Mouse (Mus musculus) neural tube, embryonic 12.5 days (tissue): ENCODE results near the gene Prss57. TPM values are rescaled to one million over a fixed set of nuclear protein-coding genes. Genes with fewer than 3 reads are reported as not detected.

Experiments
- ATAC-seq: fragments of 200-750 bp; cut with Nextera tagmentation; 2 replicates; pipeline ENCODE4 v1.8.0; 2017; ENCODE audit warnings: low read depth, mild to moderate bottlenecking, moderate TSS enrichment, moderate library complexity; ENCODE audit not compliant: low FRiP score
- H3K27ac ChIP-seq: fragments of 300-500 bp; sonication (generic); 2 replicates; pipeline ENCODE4 v1.5.1; 2016
- H3K27me3 ChIP-seq: fragments of 300-500 bp; sonication (generic); replicated peaks from 2 replicates; pipeline ENCODE4 v1.6.1; 2016; ENCODE audit warnings: mild to moderate bottlenecking
- H3K36me3 ChIP-seq: fragments of 300-500 bp; sonication (generic); 2 replicates; pipeline ENCODE4 v1.6.1; 2016; ENCODE audit warnings: mild to moderate bottlenecking
- H3K4me1 ChIP-seq: fragments of 300-500 bp; sonication (generic); 2 replicates; pipeline ENCODE4 v1.6.1; 2016
- H3K4me2 ChIP-seq: fragments of 300-500 bp; sonication (generic); replicated peaks from 2 replicates; pipeline ENCODE4 v1.6.1; 2016; ENCODE audit warnings: mild to moderate bottlenecking
- H3K4me3 ChIP-seq: fragments of 300-500 bp; sonication (generic); 2 replicates; pipeline ENCODE4 v1.5.1; 2016
- H3K9ac ChIP-seq: fragments of 300-500 bp; sonication (generic); 2 replicates; pipeline ENCODE4 v1.6.1; 2016; ENCODE audit warnings: mild to moderate bottlenecking
- H3K9me3 ChIP-seq: fragments of 300-500 bp; sonication (generic); 2 replicates; pipeline ENCODE4 v1.6.1; 2016; ENCODE audit warnings: mild to moderate bottlenecking
- WGBS: fragments of 180-500 bp; shearing (Covaris S2); methylation state at CpG from one replicate; pipeline ENCODE4 v1.1.7; 2016; 5-methylcytosine and 5-hydroxymethylcytosine counted together
- polyA plus RNA-seq: library from polyadenylated mRNA; unstranded; fragments of >200 nt; fragmentation: Nextera tagmentation; extraction: Ambion mirVana; gene quantifications from 2 replicates; pipeline ENCODE4 v1.2.1, GENCODE M21; 2016

The Prss57 gene
- polyA plus RNA-seq, 1 experiment from 2014 or later = 0.16 TPM

DNA sequence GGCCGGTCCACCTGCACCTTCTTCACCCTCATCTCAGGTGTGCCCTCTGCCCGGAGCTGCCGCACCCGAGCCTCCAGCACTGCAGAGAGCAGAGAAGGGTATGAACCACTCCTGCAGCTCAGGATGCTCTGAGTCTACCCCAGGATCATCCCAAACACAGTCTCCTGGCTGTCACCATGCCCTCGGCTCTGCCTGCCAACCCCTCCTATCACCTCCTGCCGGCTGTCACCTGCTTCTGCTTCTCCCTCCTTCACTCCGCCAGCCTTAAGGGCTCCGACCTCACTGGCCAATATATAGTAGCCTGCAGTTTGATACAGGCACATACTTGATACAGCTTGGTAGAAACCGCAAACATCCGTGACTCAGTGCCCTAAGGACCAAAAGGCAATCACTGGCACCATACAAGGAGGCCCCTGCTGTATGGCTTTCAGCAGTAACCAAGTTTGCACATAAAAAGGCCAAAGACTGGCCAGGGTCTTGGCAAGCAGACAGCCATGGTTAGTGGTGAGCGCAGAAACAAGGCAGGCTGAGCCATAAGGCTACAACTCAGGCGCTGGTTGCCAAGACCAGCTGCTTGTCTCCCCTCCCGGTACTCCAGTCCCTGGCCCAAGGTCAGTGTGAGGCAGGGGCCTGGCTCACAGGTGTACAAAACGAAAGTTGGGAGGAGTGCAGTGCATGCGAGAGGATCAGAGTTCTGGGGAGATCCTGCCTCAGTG is 47.0 kb downstream of the Prss57 start:
- Histone ChIP-seq H3K9ac (no peak overlapping the region), H3K4me1 (peaks cover 7% of the 10 kb centered on the region; the same call in 1 of the 2 replicates), H3K4me2 (no peak overlapping the region), H3K27me3 (no peaks in the 10 kb centered on the region), H3K9me3 (peaks cover 19% of the 10 kb centered on the region), H3K36me3 (peaks cover 56% of the 10 kb centered on the region), H3K4me3 (no peak overlapping the region), H3K27ac (no peak overlapping the region)
- WGBS = 93% methylated on average over 15 of the region's 15 CpGs
- ATAC-seq = no peak

DNA sequence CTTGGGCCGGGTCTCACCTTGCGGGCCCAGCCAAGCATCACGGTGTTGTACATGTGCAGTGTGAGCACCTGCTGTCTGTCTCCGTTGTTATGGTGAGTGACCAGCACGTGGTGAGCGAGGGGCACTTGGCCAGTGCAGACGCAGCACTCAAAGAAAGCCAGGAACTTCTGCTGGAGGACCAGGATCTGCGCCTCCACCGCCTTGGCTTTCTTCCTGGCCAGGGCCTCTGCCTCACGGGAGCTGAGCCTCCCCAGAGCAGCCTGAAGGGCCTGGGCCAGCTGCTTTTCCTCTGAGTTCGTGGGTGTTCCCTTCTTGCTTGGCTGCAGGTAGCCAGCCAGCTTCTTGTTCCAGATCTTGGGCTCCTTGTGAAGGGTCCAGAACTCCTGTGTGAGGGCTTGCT is 47.6 kb downstream of the Prss57 start:
- WGBS = 95% methylated on average over 11 of the region's 11 CpGs
- Histone ChIP-seq H3K4me1 (peaks cover 7% of the 10 kb centered on the region; the same call in 1 of the 2 replicates), H3K9me3 (peaks cover 25% of the 10 kb centered on the region), H3K27ac (no peak overlapping the region), H3K4me3 (no peak overlapping the region), H3K27me3 (no peaks in the 10 kb centered on the region), H3K9ac (no peak overlapping the region), H3K36me3 (peaks cover 62% of the 10 kb centered on the region), H3K4me2 (no peak overlapping the region)
- ATAC-seq = no peak

DNA sequence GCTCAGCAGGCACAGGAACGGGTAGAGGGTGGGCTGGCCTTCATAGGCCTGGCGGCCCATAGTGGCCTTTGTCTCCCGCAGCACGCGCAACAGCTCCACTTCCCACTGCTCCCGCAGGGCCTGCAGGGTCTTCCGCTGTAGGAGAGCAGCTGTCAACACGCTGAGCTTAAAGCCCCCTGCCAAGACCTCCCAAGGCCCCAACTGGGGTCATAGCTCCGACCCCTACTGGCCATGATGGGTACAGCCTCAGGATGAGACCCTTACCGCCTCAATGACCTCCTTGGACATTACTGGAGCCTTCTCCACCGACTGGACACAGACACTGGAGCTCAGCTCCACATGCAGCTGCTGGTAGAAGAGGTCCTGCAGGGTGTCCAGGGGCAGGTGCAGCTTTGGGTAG is 49.9 kb downstream of the Prss57 start:
- Histone ChIP-seq H3K27me3 (peaks cover 9% of the 10 kb centered on the region), H3K9me3 (peaks cover 45% of the 10 kb centered on the region), H3K36me3 (peaks cover 85% of the 10 kb centered on the region), H3K27ac (no peak overlapping the region), H3K9ac (no peak overlapping the region), H3K4me3 (no peak overlapping the region; the same call in 1 of the 2 replicates), H3K4me2 (no peak overlapping the region), H3K4me1 (peaks cover 5% of the 10 kb centered on the region; the same call in 1 of the 2 replicates)
- 74% methylated on average over 11 of the region's 11 CpGs for WGBS
- ATAC-seq = no peak

DNA sequence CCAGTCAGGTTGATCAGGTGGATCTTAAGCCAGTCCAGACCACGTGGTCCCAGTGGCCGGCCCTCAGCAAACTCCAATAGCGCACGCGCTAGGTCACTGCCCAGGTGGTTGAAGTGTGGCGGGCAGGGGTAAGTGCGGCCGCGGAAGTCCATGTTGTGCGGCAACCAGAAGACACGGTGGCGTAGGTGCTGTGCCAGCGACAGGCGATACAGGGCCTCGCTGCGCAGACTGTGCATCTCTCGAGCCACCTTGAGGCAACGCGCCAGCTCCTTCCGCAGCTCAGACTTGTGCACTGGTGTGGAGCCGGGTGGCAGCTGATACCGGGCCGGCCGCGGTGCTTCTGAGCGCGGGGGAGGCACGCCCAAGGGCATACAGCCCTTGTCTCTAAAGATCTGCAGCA is 51.5 kb downstream of the Prss57 start:
- H3K27me3 ChIP-seq = peaks cover 19% of the 10 kb centered on the region
- H3K27ac ChIP-seq = no peak overlapping the region
- H3K36me3 ChIP-seq = peaks cover 97% of the 10 kb centered on the region
- H3K4me3 ChIP-seq = no peak overlapping the region; the same call in 1 of the 2 replicates
- no peak overlapping the region for H3K4me2 ChIP-seq
- no peaks in the 10 kb centered on the region for H3K4me1 ChIP-seq
- peaks cover 53% of the 10 kb centered on the region for H3K9me3 ChIP-seq
- no peak overlapping the region for H3K9ac ChIP-seq
- WGBS = 95% methylated on average over 28 of the region's 28 CpGs
- ATAC-seq = no peak

DNA sequence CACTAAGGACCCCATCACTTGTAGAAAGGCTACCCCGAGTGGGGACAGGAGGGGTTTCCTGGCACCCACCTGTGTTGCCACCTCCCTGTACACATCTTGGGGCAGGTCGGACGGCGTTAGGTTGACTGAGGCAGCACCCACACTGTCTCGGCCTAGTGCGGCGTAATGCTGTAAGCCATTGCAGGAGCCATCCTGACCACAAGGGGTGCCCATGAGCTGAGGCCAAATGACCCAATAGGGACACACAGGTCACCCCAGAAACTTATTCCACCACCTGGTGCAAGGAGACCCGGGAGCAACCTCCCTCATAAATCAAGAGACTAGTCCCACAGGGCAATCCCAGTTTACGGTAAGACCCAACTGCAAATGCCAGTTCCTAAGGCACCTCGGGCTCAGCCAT is 52.5 kb downstream of the Prss57 start:
- WGBS = 87% methylated on average over 10 of the region's 10 CpGs
- Histone ChIP-seq H3K4me2 (no peak overlapping the region), H3K27me3 (peaks cover 19% of the 10 kb centered on the region), H3K36me3 (peaks cover 98% of the 10 kb centered on the region), H3K9ac (no peak overlapping the region), H3K4me3 (no peak overlapping the region), H3K9me3 (peaks cover 53% of the 10 kb centered on the region), H3K27ac (no peak overlapping the region), H3K4me1 (no peaks in the 10 kb centered on the region)
- no peak for ATAC-seq

DNA sequence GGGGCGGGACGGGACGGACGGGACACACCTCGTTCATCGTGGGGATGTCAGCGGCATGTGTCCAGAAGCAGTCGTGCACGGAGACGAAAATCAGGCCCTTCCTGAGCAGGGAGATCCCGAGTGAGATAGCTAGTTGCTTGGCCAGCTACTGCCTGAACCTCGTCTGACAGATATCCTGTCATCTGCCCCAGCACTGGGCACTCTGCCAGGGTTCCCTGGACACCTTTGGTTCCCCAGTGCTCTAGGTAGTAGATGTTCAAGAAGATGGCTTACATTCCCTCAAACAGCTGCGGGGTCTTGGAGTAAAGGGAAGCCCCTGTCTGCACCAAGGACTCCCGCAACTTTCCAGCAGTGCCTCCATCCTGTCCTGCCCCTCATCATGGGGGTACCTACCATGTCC is 54.1 kb downstream of the Prss57 start:
- Histone ChIP-seq H3K27me3 (peaks cover 19% of the 10 kb centered on the region), H3K9ac (no peak overlapping the region), H3K27ac (no peak overlapping the region), H3K4me2 (no peak overlapping the region), H3K9me3 (peaks cover 53% of the 10 kb centered on the region), H3K4me1 (no peaks in the 10 kb centered on the region), H3K36me3 (peaks cover 91% of the 10 kb centered on the region), H3K4me3 (no peak overlapping the region)
- WGBS = 92% methylated on average over 14 of the region's 14 CpGs
- ATAC-seq = no peak

DNA sequence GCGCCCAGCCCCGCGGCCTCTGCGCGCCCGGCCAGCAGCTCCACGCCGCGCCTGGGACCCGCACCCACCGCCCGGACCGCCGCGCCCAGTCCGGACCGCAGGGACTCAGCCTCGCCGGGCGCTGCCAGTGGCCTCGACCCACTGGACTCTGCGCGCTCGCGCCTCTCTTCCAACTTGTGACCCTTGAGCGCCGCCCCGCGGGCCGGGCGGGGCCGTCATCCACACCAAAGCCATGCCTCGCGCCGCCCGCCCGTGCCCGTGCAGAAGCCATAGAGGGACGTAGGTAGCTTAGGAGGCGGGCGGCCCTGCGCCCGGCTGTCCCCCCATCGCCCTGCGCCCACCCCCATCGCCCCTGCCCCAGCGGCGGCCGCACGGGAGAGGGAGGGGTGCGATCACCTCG is 55.4 kb downstream of the Prss57 start:
- H3K4me1 ChIP-seq = no peaks in the 10 kb centered on the region
- peaks cover 19% of the 10 kb centered on the region for H3K27me3 ChIP-seq
- peaks cover 77% of the 10 kb centered on the region for H3K36me3 ChIP-seq
- no peak overlapping the region for H3K4me3 ChIP-seq
- WGBS = 26% methylated on average over 48 of the region's 52 CpGs
- ATAC-seq = no peak
- H3K27ac ChIP-seq = 0 out of 2 replicates have a peak overlapping the region, but pooled peaks have one; percentile 10
- no peak overlapping the region for H3K9ac ChIP-seq
- peak overlapping the region; percentile 36 for H3K4me2 ChIP-seq
- peaks cover 50% of the 10 kb centered on the region for H3K9me3 ChIP-seq

DNA sequence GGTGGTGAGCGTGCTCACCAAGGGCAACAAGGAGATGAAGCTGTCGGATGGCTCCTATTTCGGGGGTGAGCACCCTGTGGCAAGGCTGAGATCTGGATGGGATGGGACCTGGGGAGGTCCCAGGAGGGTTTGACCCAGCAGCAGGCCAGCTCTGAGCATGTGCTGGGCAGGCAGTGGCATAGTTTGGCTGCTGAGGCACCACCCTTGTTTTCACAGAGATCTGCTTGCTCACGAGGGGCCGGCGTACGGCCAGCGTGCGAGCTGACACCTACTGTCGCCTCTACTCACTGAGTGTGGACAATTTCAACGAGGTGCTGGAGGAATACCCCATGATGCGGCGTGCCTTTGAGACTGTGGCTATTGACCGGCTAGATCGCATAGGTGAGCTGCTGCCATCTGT is 56.9 kb downstream of the Prss57 start:
- no peak for ATAC-seq
- Histone ChIP-seq H3K27me3 (peaks cover 19% of the 10 kb centered on the region), H3K36me3 (peaks cover 62% of the 10 kb centered on the region), H3K9me3 (peaks cover 35% of the 10 kb centered on the region), H3K9ac (no peak overlapping the region), H3K27ac (no peak overlapping the region), H3K4me2 (no peak overlapping the region), H3K4me3 (no peak overlapping the region), H3K4me1 (no peaks in the 10 kb centered on the region)
- WGBS = 93% methylated on average over 15 of the region's 15 CpGs

DNA sequence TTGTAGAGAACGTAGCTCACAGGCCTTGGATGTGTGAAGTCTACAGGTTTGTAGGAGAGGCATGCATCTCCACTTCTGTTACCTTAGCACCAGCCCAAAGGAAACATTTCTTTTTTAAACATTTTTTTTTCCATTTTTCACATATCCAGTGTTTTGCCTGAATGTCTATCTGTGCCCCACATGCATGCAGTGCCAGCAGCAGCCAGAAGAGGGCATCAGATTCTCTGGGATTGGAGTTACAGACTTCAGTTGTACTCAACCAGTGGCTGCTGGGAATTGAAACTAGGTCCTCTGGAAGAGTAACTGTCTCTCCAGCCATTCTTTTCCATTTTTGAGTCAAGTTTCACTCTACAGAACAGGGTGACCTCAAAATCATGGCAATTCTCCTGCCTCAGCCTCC is 58.3 kb downstream of the Prss57 start:
- Histone ChIP-seq H3K27ac (no peak overlapping the region), H3K4me2 (no peak overlapping the region), H3K36me3 (peaks cover 49% of the 10 kb centered on the region), H3K4me1 (no peaks in the 10 kb centered on the region), H3K4me3 (no peak overlapping the region), H3K9ac (no peak overlapping the region), H3K27me3 (peaks cover 19% of the 10 kb centered on the region), H3K9me3 (peaks cover 23% of the 10 kb centered on the region; the same call in 1 of the 2 replicates)
- ATAC-seq = no peak
- 100% methylated on average over 1 of the region's 1 CpGs for WGBS

Other genes with a start within 250 kb of the Prss57 start
- 67.4 and 69.5 TPM in 2 replicates for gene Mier2, start 235.8 kb downstream of the Prss57 start, polyA plus RNA-seq
- gene Theg, start 203.6 kb downstream of the Prss57 start, polyA plus RNA-seq = not detected in 2 replicates
- gene C2cd4c, start 176.9 kb downstream of the Prss57 start, polyA plus RNA-seq = 0.09 TPM in 1 of 2 replicates, not detected in the other
- gene Shc2, start 153.0 kb downstream of the Prss57 start, polyA plus RNA-seq = 35.5 and 43.9 TPM in 2 replicates
- gene Odf3l2, start 145.2 kb downstream of the Prss57 start, polyA plus RNA-seq = not detected in 2 replicates
- 1.1 and 2.0 TPM in 2 replicates for gene Madcam1, start 126.4 kb downstream of the Prss57 start, polyA plus RNA-seq
- 75.2 and 79.6 TPM in 2 replicates for gene Tpgs1, start 121.6 kb downstream of the Prss57 start, polyA plus RNA-seq
- 136 and 141 TPM in 2 replicates for gene Cdc34, start 108.8 kb downstream of the Prss57 start, polyA plus RNA-seq
- 0.65 and 1.4 TPM in 2 replicates for gene Gzmm, start 101.9 kb downstream of the Prss57 start, polyA plus RNA-seq
- 634 and 639 TPM in 2 replicates for gene Bsg, start 86.5 kb downstream of the Prss57 start, polyA plus RNA-seq
- 0.61 and 0.79 TPM in 2 replicates for gene Hcn2, start 74.3 kb downstream of the Prss57 start, polyA plus RNA-seq
- 44.7 and 44.9 TPM in 2 replicates for gene Polrmt, start 44.4 kb downstream of the Prss57 start, polyA plus RNA-seq
- 0.55 and 1.2 TPM in 2 replicates for gene Fgf22, start 35.9 kb downstream of the Prss57 start, polyA plus RNA-seq
- gene Rnf126, start 24.0 kb downstream of the Prss57 start, polyA plus RNA-seq = 115 and 118 TPM in 2 replicates
- 1.5 and 2.0 TPM in 2 replicates for gene Fstl3, start 13.7 kb downstream of the Prss57 start, polyA plus RNA-seq
- gene Palm, start 2.6 kb upstream of the Prss57 start, polyA plus RNA-seq = 196 and 205 TPM in 2 replicates
- gene Misp, start 30.0 kb upstream of the Prss57 start, polyA plus RNA-seq = 1.6 and 2.3 TPM in 2 replicates
- 180 and 189 TPM in 2 replicates for gene Ptbp1, start 63.5 kb upstream of the Prss57 start, polyA plus RNA-seq
- 12.6 and 15.5 TPM in 2 replicates for gene Prtn3, start 83.5 kb upstream of the Prss57 start, polyA plus RNA-seq
- 296 and 301 TPM in 2 replicates for gene Plppr3, start 83.7 kb upstream of the Prss57 start, polyA plus RNA-seq
- 0.34 and 0.53 TPM in 2 replicates for gene Elane, start 95.3 kb upstream of the Prss57 start, polyA plus RNA-seq
- gene Cfd, start 99.9 kb upstream of the Prss57 start, polyA plus RNA-seq = not detected in 2 replicates
- gene Med16, start 118.0 kb upstream of the Prss57 start, polyA plus RNA-seq = 60.5 and 62.6 TPM in 2 replicates
- 28.4 and 40.5 TPM in 2 replicates for gene Gm26602, start 119.9 kb upstream of the Prss57 start, polyA plus RNA-seq
- 1.1 and 1.3 TPM in 2 replicates for gene Kiss1r, start 126.0 kb upstream of the Prss57 start, polyA plus RNA-seq
- 185 and 186 TPM in 2 replicates for gene R3hdm4, start 130.2 kb upstream of the Prss57 start, polyA plus RNA-seq
- gene Arid3a, start 136.1 kb upstream of the Prss57 start, polyA plus RNA-seq = 4.9 and 7.7 TPM in 2 replicates
- 84.5 and 98.3 TPM in 2 replicates for gene Wdr18, start 169.2 kb upstream of the Prss57 start, polyA plus RNA-seq
- gene Grin3b, start 179.8 kb upstream of the Prss57 start, polyA plus RNA-seq = 0.24 and 0.40 TPM in 2 replicates
- gene Tmem259, start 193.4 kb upstream of the Prss57 start, polyA plus RNA-seq = 26.3 and 27.7 TPM in 2 replicates
- gene Cnn2, start 197.6 kb upstream of the Prss57 start, polyA plus RNA-seq = 106 and 107 TPM in 2 replicates
- 9.9 and 10.7 TPM in 2 replicates for gene Abca7, start 205.5 kb upstream of the Prss57 start, polyA plus RNA-seq
- 4.3 and 4.7 TPM in 2 replicates for gene Arhgap45, start 225.7 kb upstream of the Prss57 start, polyA plus RNA-seq
- 160 and 166 TPM in 2 replicates for gene Polr2e, start 248.8 kb upstream of the Prss57 start, polyA plus RNA-seq